In the genomic region with DNA sequence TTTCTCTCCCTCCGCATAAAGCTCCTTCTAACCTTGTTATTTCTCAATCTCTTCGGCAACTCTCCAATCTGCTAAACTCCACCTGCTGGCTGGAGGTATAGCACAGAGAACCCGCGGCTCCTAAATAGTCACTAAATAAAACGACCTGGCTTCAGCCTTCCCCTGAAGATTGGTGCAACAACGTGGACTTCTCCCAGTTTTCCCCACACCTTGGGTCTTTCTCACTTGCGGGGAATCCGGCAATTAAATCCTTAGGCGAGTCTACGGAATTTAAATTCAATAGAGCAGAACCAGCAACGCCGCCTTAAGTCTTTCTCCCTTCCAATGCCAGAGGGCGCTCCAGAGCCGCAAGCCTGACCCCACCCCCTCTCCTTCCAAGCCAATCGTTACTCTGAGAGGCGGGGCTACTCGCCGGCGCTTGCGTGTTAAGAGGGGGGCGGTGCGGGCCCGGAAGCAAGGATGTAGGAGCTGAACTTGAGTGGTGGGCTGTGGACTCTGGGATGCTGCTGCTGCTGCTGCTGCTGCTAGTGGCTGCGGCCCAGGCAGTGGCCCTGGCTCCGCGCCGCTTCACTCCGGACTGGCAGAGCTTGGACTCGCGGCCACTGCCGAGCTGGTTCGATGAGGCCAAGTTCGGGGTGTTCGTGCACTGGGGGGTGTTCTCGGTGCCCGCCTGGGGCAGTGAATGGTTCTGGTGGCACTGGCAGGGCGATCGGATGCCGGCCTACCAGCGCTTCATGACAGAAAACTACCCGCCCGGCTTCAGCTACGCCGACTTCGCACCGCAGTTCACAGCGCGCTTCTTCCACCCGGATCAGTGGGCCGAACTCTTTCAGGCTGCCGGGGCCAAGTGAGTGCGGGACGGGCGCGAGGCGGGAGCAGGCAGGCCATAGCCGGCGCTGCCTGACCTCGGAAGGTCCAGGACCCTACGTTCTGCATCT, we compare ENCODE assay signal across 8 mouse cellular contexts. TPM values are rescaled to one million over a fixed set of nuclear protein-coding genes. Genes with fewer than 3 reads are reported as not detected.
DNase-seq lines count a peak whose midpoint lies in the region; ATAC-seq and TF ChIP-seq lines count a peak whose summit lies in the region.

Gene Fuca1 (plus strand): TSS at position 432 of the 938 bp plus-strand sequence.

- in situ Hi-C loops in CH12.LX (cut with MboI; ENCODE audit: low pct_ligation_motif_present, low pct_unique_long_range_greater_than_20kb, low sequenced_read_pairs) = no loop called here

- H3K9me3 ChIP-seq in CH12.LX (replicated peaks; ENCODE audit: low read length) = no peaks in the 10 kb centered on the region
- no peaks in the 10 kb centered on the region for H3K9me3 ChIP-seq in forebrain, embryonic 11.5 days (ENCODE audit: control insufficient read depth, low read length)
- H3K9me3 ChIP-seq in heart, embryonic 16.5 days (replicated peaks; ENCODE audit: control insufficient read depth, low read length) = 0 out of 2 replicates have a peak, but pooled peaks cover 3% of the 10 kb centered on the region
- no peaks in the 10 kb centered on the region for H3K9me3 ChIP-seq in liver, embryonic 15.5 days (replicated peaks)
- H3K9me3 ChIP-seq in neural tube, embryonic 12.5 days = no peaks in the 10 kb centered on the region

- peak; percentile 51 for TF ChIP-seq RAD21 in CH12.LX (IDR thresholded peaks at IDR 0.05; ENCODE audit: low read depth, low read length)

- H3K4me3 ChIP-seq in CH12.LX (replicated peaks in 1 of 3; ENCODE audit: low read depth in 2 of 3, low read length in 2 of 3, poor library complexity in 1 of 3) = peak within 1 kb of the TSS; percentile 80 to 95 (median 85)
- peak within 1 kb of the TSS; percentile 69 for H3K4me3 ChIP-seq in forebrain, embryonic 11.5 days (ENCODE audit: low read depth, low read length)
- H3K4me3 ChIP-seq in heart, embryonic 16.5 days (ENCODE audit: low read length) = peak within 1 kb of the TSS; percentile 87
- peak within 1 kb of the TSS; percentile 78 for H3K4me3 ChIP-seq in liver, embryonic 15.5 days (replicated peaks)
- peak within 1 kb of the TSS; percentile 79 for H3K4me3 ChIP-seq in neural tube, embryonic 12.5 days

- peak within 1 kb of the TSS; percentile 59 for H3K9ac ChIP-seq in CH12.LX (ENCODE audit: insufficient read depth, low read depth)
- H3K9ac ChIP-seq in forebrain, embryonic 11.5 days (ENCODE audit: low read length) = peak within 1 kb of the TSS; percentile 82
- peak within 1 kb of the TSS; percentile 80 for H3K9ac ChIP-seq in heart, embryonic 16.5 days (ENCODE audit: low read length)
- peak within 1 kb of the TSS; percentile 75 for H3K9ac ChIP-seq in liver, embryonic 15.5 days
- H3K9ac ChIP-seq in neural tube, embryonic 12.5 days = peak within 1 kb of the TSS; percentile 74

- H3K27me3 ChIP-seq in CH12.LX (replicated peaks) = no peaks in the 10 kb centered on the region
- no peaks in the 10 kb centered on the region for H3K27me3 ChIP-seq in forebrain, embryonic 11.5 days (ENCODE audit: control insufficient read depth, insufficient read depth, low read length)
- H3K27me3 ChIP-seq in heart, embryonic 16.5 days (ENCODE audit: control insufficient read depth, insufficient read depth, low read length) = no peaks in the 10 kb centered on the region
- H3K27me3 ChIP-seq in liver, embryonic 15.5 days = no peaks in the 10 kb centered on the region
- H3K27me3 ChIP-seq in neural tube, embryonic 12.5 days (replicated peaks) = no peaks in the 10 kb centered on the region

- H3K4me2 ChIP-seq in CH12.LX (ENCODE audit: insufficient read depth, low read depth, poor library complexity, severe bottlenecking) = peak within 1 kb of the TSS; percentile 96
- peak within 1 kb of the TSS; percentile 95 for H3K4me2 ChIP-seq in forebrain, embryonic 11.5 days (ENCODE audit: low read depth, low read length, severe bottlenecking)
- H3K4me2 ChIP-seq in heart, embryonic 16.5 days (ENCODE audit: low read depth, low read length) = peak within 1 kb of the TSS; percentile 94
- H3K4me2 ChIP-seq in liver, embryonic 15.5 days = peak within 1 kb of the TSS; percentile 93
- peak within 1 kb of the TSS; percentile 92 for H3K4me2 ChIP-seq in neural tube, embryonic 12.5 days (replicated peaks)

- 0 out of 2 replicates have a peak, but pooled peaks cover 4% of the 10 kb centered on the region for H3K79me2 ChIP-seq in CH12.LX (replicated peaks; ENCODE audit: control insufficient read depth, extremely low read depth, insufficient read depth, poor library complexity, severe bottlenecking)

- peak; percentile 95 for ATAC-seq in forebrain, embryonic 11.5 days (replicated peaks; ENCODE audit: low FRiP score)
- peak; percentile 91 for ATAC-seq in heart, embryonic 16.5 days (replicated peaks; ENCODE audit: extremely low read depth, insufficient read depth, low FRiP score)
- peak; percentile 92 for ATAC-seq in liver, embryonic 15.5 days (ENCODE audit: insufficient read depth)
- ATAC-seq in neural tube, embryonic 12.5 days (ENCODE audit: low FRiP score, low read depth) = peak; percentile 98

- dilution Hi-C loops in CH12.LX (cut with MboI; ENCODE audit: extremely low pct_ligation_motif_present, extremely low pct_unique_long_range_greater_than_20kb, low sequenced_read_pairs) = no loop called here

- 0 out of 2 replicates have a peak, but pooled peaks have one; percentile 12 for TF ChIP-seq EP300 in CH12.LX (IDR thresholded peaks at IDR 0.05; ENCODE audit: low read length)

- H3K4me1 ChIP-seq in CH12.LX (ENCODE audit: control insufficient read depth in 1 of 2, insufficient read depth in 2 of 2) = peaks cover 0 to 35% of the 10 kb centered on the region in 2 experiments; a peak in 2 of 4 replicates
- peaks cover 7% of the 10 kb centered on the region; the same call in 1 of the 2 replicates for H3K4me1 ChIP-seq in forebrain, embryonic 11.5 days (replicated peaks; ENCODE audit: control insufficient read depth, insufficient read depth, low read length)
- H3K4me1 ChIP-seq in heart, embryonic 16.5 days (ENCODE audit: control insufficient read depth, insufficient read depth, low read length) = peaks cover 11% of the 10 kb centered on the region
- H3K4me1 ChIP-seq in liver, embryonic 15.5 days (replicated peaks) = peaks cover 36% of the 10 kb centered on the region
- H3K4me1 ChIP-seq in neural tube, embryonic 12.5 days = peaks cover 10% of the 10 kb centered on the region

- TF ChIP-seq POLR2A in CH12.LX (IDR thresholded peaks at IDR 0.05; ENCODE audit: low read depth, low read length) = peak; percentile 77

- peak; percentile 96 for DNase-seq in CH12.LX (ENCODE audit: extremely low read depth)
- peak; percentile 97 for DNase-seq in c-Kit-positive CD71-positive TER-119-negative erythroid progenitor cells, embryonic 14.5 days (ENCODE audit: low read depth)
- peak; percentile 99 for DNase-seq in forebrain, embryonic 11.5 days (ENCODE audit: low spot score)
- DNase-seq in kidney, postnatal 36 days = peak; percentile 97 to 98
- peak; percentile 92 for DNase-seq in telencephalon, adult 2 months (ENCODE audit: low read depth, low spot score)

- no peak within 1 kb of the TSS for H3K27ac ChIP-seq in CH12.LX (ENCODE audit: insufficient read depth, low read depth)
- H3K27ac ChIP-seq in forebrain, embryonic 11.5 days (ENCODE audit: low read depth, low read length) = no peak within 1 kb of the TSS
- H3K27ac ChIP-seq in heart, embryonic 16.5 days (ENCODE audit: low read length) = peak within 1 kb of the TSS; percentile 63
- peak within 1 kb of the TSS; percentile 78 for H3K27ac ChIP-seq in liver, embryonic 15.5 days (replicated peaks)
- H3K27ac ChIP-seq in neural tube, embryonic 12.5 days = peak within 1 kb of the TSS; percentile 39; the same call in 1 of the 2 replicates

- peaks cover 35 to 64% of the 10 kb centered on the region in 2 experiments for H3K36me3 ChIP-seq in CH12.LX (replicated peaks in 1 of 2; ENCODE audit: control insufficient read depth in 1 of 2, insufficient read depth in 1 of 2, low read length in 1 of 2)
- no peaks in the 10 kb centered on the region for H3K36me3 ChIP-seq in forebrain, embryonic 11.5 days (ENCODE audit: control insufficient read depth, insufficient read depth, low read length)
- peaks cover 8% of the 10 kb centered on the region; the same call in 1 of the 2 replicates for H3K36me3 ChIP-seq in heart, embryonic 16.5 days (ENCODE audit: control insufficient read depth, insufficient read depth)
- 0 out of 2 replicates have a peak, but pooled peaks cover 21% of the 10 kb centered on the region for H3K36me3 ChIP-seq in liver, embryonic 15.5 days (replicated peaks)
- H3K36me3 ChIP-seq in neural tube, embryonic 12.5 days = peaks cover 2% of the 10 kb centered on the region; the same call in 1 of the 2 replicates

- 2% methylated on average over 60 of the region's 60 CpGs for WGBS in forebrain, embryonic 11.5 days
- whole genome bisulfite sequencing in heart, embryonic 16.5 days = 2% methylated on average over 60 of the region's 60 CpGs
- under 1% methylated on average over 60 of the region's 60 CpGs for WGBS in liver, embryonic 15.5 days (ENCODE audit: insufficient replicate concordance)
- 2% methylated on average over 60 of the region's 60 CpGs for WGBS in neural tube, embryonic 12.5 days

- TF ChIP-seq CTCF in CH12.LX (conservative IDR thresholded peaks at IDR 0.05 in 1 of 2, IDR thresholded peaks at IDR 0.05 in 1 of 2; ENCODE audit: low read depth in 2 of 2, low read length in 2 of 2) = peak; percentile 46 to 86; a peak in 2 of 4 replicates

TF ChIP-seq in CH12.LX, 34 proteins besides CTCF, POLR2A, EP300 and RAD21 (continues in another document):
- TF ChIP-seq UBTF (IDR thresholded peaks at IDR 0.05; ENCODE audit: low read depth, low read length) = no peak
- TF ChIP-seq SIN3A (IDR thresholded peaks at IDR 0.05; ENCODE audit: low read length) = peak; percentile 82; the same call in 1 of the 2 replicates
- TF ChIP-seq ELF1 (IDR thresholded peaks at IDR 0.05; ENCODE audit: low read depth, low read length) = peak; percentile 91
- TF ChIP-seq USF1 (IDR thresholded peaks at IDR 0.05; ENCODE audit: low read depth, low read length) = no peak
- TF ChIP-seq USF2 (conservative IDR thresholded peaks at IDR 0.05; ENCODE audit: low read depth, low read length) = no peak
- TF ChIP-seq E2F4 (IDR thresholded peaks at IDR 0.05; ENCODE audit: insufficient replicate concordance, low read depth, low read length) = no peak
- no peak for TF ChIP-seq ZKSCAN1 (IDR thresholded peaks at IDR 0.05; ENCODE audit: borderline replicate concordance, low read depth, low read length)
- peak; percentile 81 for TF ChIP-seq ZMIZ1 (IDR thresholded peaks at IDR 0.05; ENCODE audit: low read depth, low read length)
- no peak for TF ChIP-seq JUND (conservative IDR thresholded peaks at IDR 0.05; ENCODE audit: low read depth, low read length)
- peak; percentile 86 for TF ChIP-seq NRF1 (IDR thresholded peaks at IDR 0.05; ENCODE audit: low read depth, low read length)

RNA-seq across cellular contexts. Expression of gene Fuca1, which starts in this region (rescaled TPM):
- total RNA-seq in CH12.LX (2012; rRNA removed) (63.2 and 77.6 TPM in 2 replicates), CH12.LX (2014; rRNA removed) (28.6 and 32.6 TPM in 2 replicates)
- polyA plus RNA-seq in CH12.LX (2012; ENCODE audit: insufficient read length, low read depth) = 66.5 and 71.5 TPM in 2 replicates
- 42.3 and 49.2 TPM in 2 replicates for polyA plus RNA-seq in forebrain, embryonic 11.5 days (2014; fragmentation: Nextera tagmentation; extraction: Ambion mirVana)
- 50.7 and 52.8 TPM in 2 replicates for polyA plus RNA-seq in heart, embryonic 16.5 days (2015; fragmentation: Nextera tagmentation; extraction: Ambion mirVana)
- polyA plus RNA-seq in liver, embryonic 15.5 days (2015; fragmentation: Nextera tagmentation; extraction: Ambion mirVana) = 24.0 and 29.4 TPM in 2 replicates
- polyA plus RNA-seq in neural tube, embryonic 12.5 days (2016; fragmentation: Nextera tagmentation; extraction: Ambion mirVana) = 48.2 and 53.6 TPM in 2 replicates

Comparison
In these comparisons a context has a peak if more than half of its experiments do, and no peak if none do; other contexts are left out.
1. H3K27ac ChIP-seq: peak in heart, embryonic 16.5 days (single experiment), liver, embryonic 15.5 days (single experiment) and neural tube, embryonic 12.5 days (single experiment); none in CH12.LX (single experiment) and forebrain, embryonic 11.5 days (single experiment).
2. Peak in every context shown above with its lines, with median percentiles within 50 percentile points of each other: DNase-seq, H3K4me2 ChIP-seq, H3K4me3 ChIP-seq, H3K9ac ChIP-seq and ATAC-seq.